Mouse (Mus musculus) hindbrain, embryonic 10.5 days (tissue): ENCODE results near the gene Ghrhr. TPM values are rescaled to one million over a fixed set of nuclear protein-coding genes. Genes with fewer than 3 reads are reported as not detected.

Source experiments
- DNase-seq: peaks from one replicate; pipeline ENCODE4 v3.0.0-alpha.2; 2017; ENCODE audit warnings: low spot score
- H3K27ac ChIP-seq: fragments of 300-500 bp; sonication (generic); 2 replicates; pipeline ENCODE4 v1.5.1; 2016; ENCODE audit warnings: mild to moderate bottlenecking, moderate library complexity
- H3K27me3 ChIP-seq: fragments of 300-500 bp; sonication (generic); 2 replicates; pipeline ENCODE4 v1.6.1; 2016; ENCODE audit warnings: mild to moderate bottlenecking; ENCODE audit not compliant: poor library complexity, insufficient read depth, severe bottlenecking
- H3K36me3 ChIP-seq: fragments of 300-500 bp; sonication (generic); 2 replicates; pipeline ENCODE4 v1.6.1; 2016; ENCODE audit warnings: mild to moderate bottlenecking, moderate library complexity
- H3K4me1 ChIP-seq: fragments of 300-500 bp; sonication (generic); replicated peaks from 2 replicates; pipeline ENCODE4 v1.6.1; 2016; ENCODE audit warnings: mild to moderate bottlenecking
- H3K4me3 ChIP-seq: fragments of 300-500 bp; sonication (generic); 2 replicates; pipeline ENCODE4 v1.5.1; 2016; ENCODE audit warnings: mild to moderate bottlenecking, moderate library complexity
- H3K9me3 ChIP-seq: fragments of 300-500 bp; sonication (generic); 2 replicates; pipeline ENCODE4 v1.6.1; 2016; ENCODE audit warnings: mild to moderate bottlenecking, moderate library complexity
- WGBS: fragments of 180-500 bp; shearing (Covaris S2); methylation state at CpG from one replicate; pipeline ENCODE4 v1.1.7; 2016; 5-methylcytosine and 5-hydroxymethylcytosine counted together
- polyA plus RNA-seq: library from polyadenylated mRNA; unstranded; fragments of >200 nt; fragmentation: Nextera tagmentation; extraction: Ambion mirVana; gene quantifications from 2 replicates; pipeline ENCODE4 v1.2.1, GENCODE M21; 2016

The Ghrhr gene
- polyA plus RNA-seq, 1 experiment from 2014 or later, result not detected

DNA sequence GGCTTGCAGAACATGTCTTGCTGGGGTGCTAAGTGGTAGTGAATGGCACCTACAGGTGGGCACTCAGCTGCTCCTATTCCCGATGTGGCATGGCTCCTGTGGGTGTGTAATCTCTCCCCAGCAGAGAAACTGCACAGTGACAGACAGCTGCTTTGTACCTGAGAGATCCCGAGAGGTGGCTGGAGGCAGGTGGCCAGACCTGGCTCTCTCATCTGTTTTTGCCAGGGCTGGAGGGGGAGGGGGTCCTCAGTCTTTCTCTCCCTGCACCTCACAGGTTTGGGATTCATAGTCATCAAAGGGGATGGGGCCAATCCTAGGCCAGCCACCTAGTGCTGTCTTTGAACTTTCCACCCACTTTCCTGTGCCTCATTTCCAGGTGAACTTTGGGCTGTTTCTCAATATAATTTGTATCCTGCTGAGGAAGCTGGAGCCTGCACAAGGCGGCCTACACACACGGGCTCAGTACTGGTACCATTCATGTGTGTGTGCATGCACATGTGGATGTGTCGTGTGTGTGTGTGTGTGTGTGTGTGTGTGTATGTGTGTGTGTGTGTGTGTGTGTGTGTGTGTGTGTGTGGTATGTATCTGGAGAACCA lies 8.4 kb downstream of the Ghrhr start:
- Histone ChIP-seq H3K36me3 (no peaks in the 10 kb centered on the region), H3K9me3 (no peaks in the 10 kb centered on the region), H3K27me3 (no peaks in the 10 kb centered on the region), H3K27ac (no peak overlapping the region), H3K4me1 (peaks cover 22% of the 10 kb centered on the region), H3K4me3 (no peak overlapping the region)
- 71% methylated on average over 5 of the region's 5 CpGs for WGBS
- no peak for DNase-seq

DNA sequence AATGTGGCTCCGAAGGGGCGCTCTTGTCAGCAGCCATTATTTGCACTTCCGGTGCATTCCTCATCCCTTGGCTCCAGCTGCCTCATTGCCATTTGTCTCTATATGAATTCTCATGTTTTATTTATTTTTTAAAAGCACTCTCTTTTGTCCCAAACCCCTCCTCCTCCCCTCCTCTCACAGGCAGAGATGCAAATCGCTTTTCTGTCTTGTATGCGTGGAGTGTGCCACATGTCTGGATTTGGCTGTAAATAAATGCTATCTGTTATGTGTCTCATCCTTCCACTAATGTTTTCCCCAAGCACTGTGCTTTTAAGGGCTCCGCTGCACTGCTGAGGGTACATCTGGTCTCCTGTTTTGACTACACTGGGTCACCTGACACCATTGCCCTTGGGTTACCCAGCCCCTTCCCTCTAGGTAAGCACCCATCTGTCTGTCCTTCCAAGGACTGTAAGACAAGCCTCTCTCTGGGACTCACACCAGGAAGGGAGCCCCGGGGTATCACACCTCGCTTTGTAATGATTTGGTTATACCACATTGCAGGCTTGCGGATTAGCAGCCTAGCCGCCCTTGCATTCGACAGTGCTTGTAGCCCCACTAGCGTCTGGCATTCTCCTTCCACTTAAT lies 12.6 kb downstream of the Ghrhr start:
- peak; percentile 22 for DNase-seq
- no peaks in the 10 kb centered on the region; the same call in 1 of the 2 replicates for H3K27me3 ChIP-seq
- peaks cover 47% of the 10 kb centered on the region for H3K4me1 ChIP-seq
- H3K4me3 ChIP-seq, result no peak overlapping the region
- H3K27ac ChIP-seq, result peak overlapping the region; percentile 72
- H3K36me3 ChIP-seq, result no peaks in the 10 kb centered on the region
- WGBS, result 53% methylated on average over 12 of the region's 12 CpGs
- H3K9me3 ChIP-seq, result no peaks in the 10 kb centered on the region

DNA sequence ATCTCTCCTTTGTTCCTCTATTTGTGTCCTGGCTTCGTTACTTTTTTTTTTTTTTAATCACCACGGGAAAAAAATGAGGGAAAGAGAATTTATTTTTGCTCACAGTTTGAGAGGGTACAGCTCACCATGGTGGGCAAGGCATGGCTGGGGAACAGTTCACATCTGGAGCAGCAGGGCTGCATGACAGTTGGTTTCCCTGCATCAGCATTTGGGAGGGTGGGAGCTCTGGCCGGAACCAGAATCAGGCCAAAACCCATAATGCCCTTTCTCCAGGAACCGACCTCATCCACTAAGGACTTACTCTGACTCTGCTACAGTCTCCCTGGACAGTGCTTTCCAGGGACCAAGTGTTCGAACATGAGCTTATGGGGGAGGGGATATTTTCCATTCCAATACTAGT lies 13.2 kb downstream of the Ghrhr start:
- H3K36me3 ChIP-seq, result no peaks in the 10 kb centered on the region
- peaks cover 47% of the 10 kb centered on the region for H3K4me1 ChIP-seq
- WGBS, result 71% methylated on average over 5 of the region's 5 CpGs
- H3K27ac ChIP-seq, result peak overlapping the region; percentile 72
- no peaks in the 10 kb centered on the region for H3K9me3 ChIP-seq
- no peak for DNase-seq
- no peaks in the 10 kb centered on the region; the same call in 1 of the 2 replicates for H3K27me3 ChIP-seq
- no peak overlapping the region for H3K4me3 ChIP-seq

DNA sequence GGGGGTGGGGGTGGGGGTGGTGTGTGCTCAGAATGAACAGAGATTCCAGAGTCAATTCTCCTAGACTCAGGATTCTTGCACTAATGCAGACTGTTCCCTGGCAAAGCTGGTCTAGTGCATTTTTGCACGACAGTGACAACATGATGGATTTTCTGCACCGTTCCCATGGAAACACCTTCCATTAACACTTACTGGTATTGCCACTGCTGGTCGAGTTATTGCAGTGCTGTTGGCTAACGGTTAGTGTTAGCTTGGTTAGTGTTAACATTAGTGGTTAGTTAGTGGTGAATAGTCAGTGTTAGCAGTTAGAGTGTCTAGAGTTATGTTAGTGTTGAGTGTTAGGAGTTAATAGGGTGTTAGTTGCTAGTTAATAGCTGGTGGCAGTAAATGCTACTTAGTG lies 15.7 kb downstream of the Ghrhr start:
- Histone ChIP-seq H3K36me3 (no peaks in the 10 kb centered on the region), H3K4me3 (no peak overlapping the region), H3K27ac (0 out of 2 replicates have a peak overlapping the region, but pooled peaks have one; percentile 76), H3K27me3 (no peaks in the 10 kb centered on the region; the same call in 1 of the 2 replicates), H3K4me1 (peaks cover 58% of the 10 kb centered on the region), H3K9me3 (no peaks in the 10 kb centered on the region)
- DNase-seq, result peak; percentile 38
- WGBS, result 57% methylated on average over 4 of the region's 4 CpGs

DNA sequence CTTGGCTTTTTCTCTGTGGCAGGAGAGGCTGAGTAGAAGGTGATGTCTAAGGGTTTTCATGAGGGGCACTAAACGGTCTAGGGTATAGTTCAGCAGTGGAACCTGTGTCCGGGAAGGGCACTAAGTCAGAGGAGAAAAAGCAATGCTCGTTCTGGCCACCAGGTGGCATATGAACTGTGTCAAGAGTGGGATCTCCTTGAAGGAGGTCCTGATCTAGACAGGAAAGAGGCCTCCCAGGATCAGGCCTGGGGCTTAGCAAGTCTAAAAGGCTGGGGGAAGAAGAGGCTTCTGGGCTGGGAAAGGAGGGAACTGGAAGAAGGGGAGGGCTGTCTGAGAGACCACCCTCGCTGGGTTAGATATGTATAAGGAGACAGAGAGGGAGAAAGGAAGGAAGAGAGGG lies 16.4 kb downstream of the Ghrhr start:
- peak; percentile 86 for DNase-seq
- 17% methylated on average over 4 of the region's 4 CpGs for WGBS
- H3K4me1 ChIP-seq, result peaks cover 63% of the 10 kb centered on the region
- H3K27me3 ChIP-seq, result peaks cover 4% of the 10 kb centered on the region
- H3K27ac ChIP-seq, result peak overlapping the region; percentile 76
- no peak overlapping the region for H3K4me3 ChIP-seq
- no peaks in the 10 kb centered on the region for H3K36me3 ChIP-seq
- no peaks in the 10 kb centered on the region for H3K9me3 ChIP-seq

DNA sequence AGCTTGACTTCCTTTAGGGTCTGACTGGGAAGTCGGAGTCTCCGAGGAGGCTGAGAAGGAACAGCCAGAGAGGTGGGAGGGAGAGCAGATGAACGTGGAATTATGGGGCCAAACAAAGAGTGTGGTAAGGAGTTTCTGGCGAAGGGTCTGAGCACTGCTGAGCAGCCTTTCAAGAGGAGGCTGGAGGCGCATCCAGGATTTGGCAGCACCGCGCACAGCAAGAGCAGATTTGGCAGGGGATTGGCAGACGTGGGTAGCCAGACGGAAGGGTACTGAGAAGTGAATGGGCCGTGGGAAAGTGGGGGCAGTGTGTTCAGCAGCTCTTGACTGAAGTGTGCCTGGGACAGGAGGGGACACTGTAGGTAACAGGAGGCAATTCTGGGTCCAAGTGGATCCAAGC lies 18.8 kb downstream of the Ghrhr start:
- Histone ChIP-seq H3K27me3 (peaks cover 9% of the 10 kb centered on the region), H3K4me3 (no peak overlapping the region), H3K4me1 (peaks cover 45% of the 10 kb centered on the region), H3K27ac (peak overlapping the region; percentile 1; the same call in 1 of the 2 replicates), H3K36me3 (no peaks in the 10 kb centered on the region), H3K9me3 (no peaks in the 10 kb centered on the region)
- WGBS, result 86% methylated on average over 10 of the region's 10 CpGs
- no peak for DNase-seq

DNA sequence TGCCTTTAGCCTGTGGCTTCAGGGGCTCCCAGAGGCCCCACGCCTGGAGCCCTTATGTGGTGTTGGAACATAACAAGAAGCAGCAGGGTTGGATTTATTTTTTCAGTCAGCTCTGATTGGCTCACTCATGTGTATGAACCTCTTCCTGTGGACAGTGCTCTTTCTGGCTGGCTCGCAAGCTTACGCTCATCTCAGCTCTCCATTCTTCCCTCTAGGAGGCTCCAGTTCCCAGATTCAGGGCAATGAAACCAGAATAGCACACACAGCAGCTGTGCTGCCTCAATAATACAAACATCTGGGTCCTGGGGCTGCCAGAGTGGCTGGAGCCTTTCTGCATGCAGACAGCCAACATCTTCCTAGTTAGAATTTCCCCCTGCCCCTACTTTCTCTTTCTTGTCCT lies 20.1 kb downstream of the Ghrhr start:
- peak; percentile 20 for DNase-seq
- peak overlapping the region; percentile 66; the same call in 1 of the 2 replicates for H3K27ac ChIP-seq

DNA sequence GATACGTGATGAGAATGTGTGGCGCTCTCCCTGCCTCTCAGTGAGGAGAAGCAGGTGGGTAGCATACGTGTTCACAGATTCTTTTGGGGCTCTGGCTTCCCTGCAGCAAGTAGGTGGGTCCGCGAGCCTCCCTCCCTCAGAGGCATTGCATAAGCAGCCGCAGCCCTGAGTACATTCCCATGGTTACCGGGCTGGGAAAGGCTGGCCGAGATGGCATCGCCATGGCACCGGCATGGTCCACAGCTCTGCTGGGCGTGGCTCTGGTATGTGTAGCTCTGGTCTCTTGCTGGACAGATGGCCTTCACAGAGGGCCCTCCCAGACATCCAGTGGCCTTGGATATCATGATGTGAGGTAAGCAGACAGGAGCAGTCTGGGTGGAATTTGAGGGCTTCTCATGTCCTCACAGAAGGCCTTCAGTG lies 20.5 kb downstream of the Ghrhr start:
- Histone ChIP-seq H3K9me3 (no peaks in the 10 kb centered on the region), H3K36me3 (no peaks in the 10 kb centered on the region), H3K4me1 (peaks cover 36% of the 10 kb centered on the region), H3K27ac (peak overlapping the region; percentile 66), H3K4me3 (no peak overlapping the region), H3K27me3 (peaks cover 11% of the 10 kb centered on the region; the same call in 1 of the 2 replicates)
- DNase-seq, result peak; percentile 50
- WGBS, result 65% methylated on average over 11 of the region's 11 CpGs

More for the DNA sequence above, 20.1 kb downstream of the Ghrhr start:
- no peaks in the 10 kb centered on the region for H3K9me3 ChIP-seq
- H3K4me1 ChIP-seq, result peaks cover 40% of the 10 kb centered on the region
- no peaks in the 10 kb centered on the region for H3K36me3 ChIP-seq
- 59% methylated on average over 3 of the region's 3 CpGs for whole genome bisulfite sequencing
- H3K27me3 ChIP-seq, result peaks cover 11% of the 10 kb centered on the region; the same call in 1 of the 2 replicates
- H3K4me3 ChIP-seq, result no peak overlapping the region

DNA sequence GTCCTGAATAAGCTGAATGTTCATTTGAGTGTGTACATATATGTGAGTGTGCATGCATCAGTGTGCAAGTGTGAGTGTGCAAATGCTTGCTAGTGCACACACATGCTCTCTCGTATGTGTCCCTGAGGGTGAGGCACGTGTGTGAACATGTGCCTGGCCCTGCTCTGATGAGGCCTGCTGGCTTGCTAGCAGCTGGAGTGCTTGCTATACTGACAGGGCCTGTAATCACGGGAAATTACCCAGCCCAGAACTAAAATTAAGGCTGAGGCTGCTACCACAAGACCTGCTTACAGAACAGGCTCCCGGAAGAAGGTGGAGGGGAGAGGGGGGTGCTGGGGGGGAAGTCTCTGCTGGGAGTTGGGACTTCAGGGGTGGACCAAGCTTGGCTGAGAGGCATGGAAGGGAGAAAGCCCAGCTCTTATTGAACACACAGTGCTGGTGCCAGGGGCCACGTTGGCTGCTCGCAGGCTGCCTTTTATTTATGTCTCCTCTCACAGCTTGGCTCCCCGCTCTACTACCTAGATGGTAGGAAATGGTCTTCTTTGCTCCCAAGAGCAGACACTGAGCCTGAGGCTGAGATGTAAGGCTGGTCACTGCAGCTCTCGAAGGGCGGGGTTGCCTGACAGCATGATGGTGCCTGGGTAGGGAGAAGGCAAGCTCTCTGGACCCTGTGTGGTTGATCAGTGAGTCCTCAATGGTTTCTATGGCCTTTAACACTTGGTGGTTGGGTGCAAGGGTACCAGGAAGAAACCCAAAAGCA lies 23.0 kb downstream of the Ghrhr start:
- DNase-seq, result no peak
- H3K4me3 ChIP-seq, result no peak overlapping the region
- no peaks in the 10 kb centered on the region for H3K36me3 ChIP-seq
- peaks cover 11% of the 10 kb centered on the region; the same call in 1 of the 2 replicates for H3K27me3 ChIP-seq
- peaks cover 23% of the 10 kb centered on the region for H3K4me1 ChIP-seq
- peak overlapping the region; percentile 18; the same call in 1 of the 2 replicates for H3K27ac ChIP-seq
- WGBS, result 86% methylated on average over 9 of the region's 9 CpGs
- no peaks in the 10 kb centered on the region for H3K9me3 ChIP-seq

DNA sequence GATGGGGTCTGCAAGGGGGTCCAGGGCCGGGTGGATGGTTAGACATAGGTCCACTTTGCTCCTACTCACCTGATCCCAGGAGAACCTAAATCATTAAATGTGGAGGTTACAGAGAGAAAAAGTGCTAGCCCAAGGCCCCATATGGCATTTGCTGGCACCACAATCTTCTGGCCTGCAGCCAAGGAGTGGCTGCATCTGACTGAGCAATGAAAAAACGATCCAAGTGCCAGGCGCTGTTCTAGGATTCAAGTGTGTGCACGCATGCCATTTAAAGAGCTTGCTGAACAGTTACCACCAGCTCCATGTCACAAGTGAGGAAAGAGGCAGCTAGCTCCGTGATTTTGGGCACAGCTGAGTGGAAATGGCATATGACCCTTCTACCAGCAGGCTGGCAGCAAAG lies 23.8 kb downstream of the Ghrhr start:
- Histone ChIP-seq H3K4me3 (no peak overlapping the region), H3K27me3 (peaks cover 11% of the 10 kb centered on the region; the same call in 1 of the 2 replicates), H3K27ac (no peak overlapping the region), H3K36me3 (no peaks in the 10 kb centered on the region), H3K9me3 (no peaks in the 10 kb centered on the region), H3K4me1 (peaks cover 23% of the 10 kb centered on the region)
- no peak for DNase-seq
- 88% methylated on average over 5 of the region's 5 CpGs for WGBS

DNA sequence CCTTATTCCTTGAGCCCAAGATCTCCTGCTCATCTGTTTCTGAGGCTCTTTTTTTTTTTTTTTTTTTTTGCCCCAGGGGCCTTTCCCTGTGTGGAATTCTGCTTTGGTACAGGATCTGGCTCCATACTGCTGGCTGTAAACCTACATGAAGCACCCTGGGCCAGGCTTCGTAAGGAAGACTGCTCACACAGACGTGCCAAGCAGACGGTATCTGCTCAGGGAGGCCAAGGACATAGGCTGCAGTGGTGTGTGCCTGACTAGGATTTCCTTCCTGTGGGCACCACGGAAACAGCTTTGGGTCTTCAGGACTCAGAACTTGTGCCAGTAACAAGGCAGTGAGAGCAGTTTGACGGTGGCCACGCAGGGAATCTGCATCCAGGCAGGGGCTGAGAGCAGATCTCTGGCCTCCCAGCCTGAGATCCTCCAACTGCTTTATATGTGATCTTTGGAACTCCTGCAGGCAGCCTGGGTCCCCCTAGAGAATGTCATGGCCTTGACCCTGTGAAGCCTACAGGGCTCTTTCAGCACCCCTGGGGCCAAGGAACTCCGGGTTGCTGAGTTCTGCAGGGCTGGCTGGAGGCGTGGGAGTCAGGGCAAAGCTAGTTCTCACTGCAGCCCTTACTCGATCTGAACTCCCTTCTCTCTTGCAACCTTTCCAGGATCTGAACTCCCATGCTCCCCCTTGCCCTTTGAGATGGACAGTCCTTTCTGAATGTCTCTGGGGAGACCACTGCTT lies 26.1 kb downstream of the Ghrhr start:
- WGBS, result 78% methylated on average over 9 of the region's 9 CpGs
- peaks cover 8% of the 10 kb centered on the region for H3K4me1 ChIP-seq
- no peaks in the 10 kb centered on the region for H3K36me3 ChIP-seq
- no peak overlapping the region for H3K4me3 ChIP-seq
- no peaks in the 10 kb centered on the region for H3K9me3 ChIP-seq
- no peak for DNase-seq
- H3K27me3 ChIP-seq, result peaks cover 10% of the 10 kb centered on the region; the same call in 1 of the 2 replicates
- 0 out of 2 replicates have a peak overlapping the region, but pooled peaks have one; percentile 0 for H3K27ac ChIP-seq
